Mouse (Mus musculus) cerebellum, adult 2 months (tissue): ENCODE measurements around the gene Cpsf2. TPM values are rescaled to one million over a fixed set of nuclear protein-coding genes. Genes with fewer than 3 reads are reported as not detected.

ENCODE experiments used
- DNase-seq, 2 experiments: peaks; one replicate each; pipeline ENCODE4 v3.0.0; 2021
- H3K27ac ChIP-seq: fragments of 200-500 bp; 2 replicates; pipeline ENCODE4 v1.5.1; 2012; ENCODE audit warnings: low read length, control low read depth, inconsistent platforms; ENCODE audit not compliant: insufficient read depth
- H3K27me3 ChIP-seq: fragments of 200-500 bp; 2 replicates; pipeline ENCODE4 v1.6.1; 2012; ENCODE audit warnings: inconsistent platforms, mild to moderate bottlenecking, low read length, moderate library complexity; ENCODE audit not compliant: control insufficient read depth, insufficient read depth
- H3K4me1 ChIP-seq: fragments of 200-500 bp; 2 replicates; pipeline ENCODE4 v1.6.1; 2011; ENCODE audit warnings: low read length; ENCODE audit not compliant: control insufficient read depth, insufficient read depth
- H3K4me3 ChIP-seq: fragments of 200-500 bp; replicated peaks from 2 replicates; pipeline ENCODE3; 2011; ENCODE audit warnings: mild to moderate bottlenecking, low read depth, low read length, control low read depth; ENCODE audit not compliant: insufficient read depth
- CTCF ChIP-seq: fragments of 200-500 bp; IDR thresholded peaks from 2 replicates; pipeline ENCODE4 v1.5.1; 2011; ENCODE audit warnings: low read depth, mild to moderate bottlenecking, control low read depth, low read length, moderate library complexity, borderline replicate concordance; ENCODE audit not compliant: insufficient read depth
- POLR2A ChIP-seq: fragments of 200-500 bp; IDR thresholded peaks from 2 replicates; pipeline ENCODE4 v1.6.1; 2011; ENCODE audit warnings: low read length, control low read depth, borderline replicate concordance; ENCODE audit not compliant: insufficient read depth
- WGBS: fragments of 180-500 bp; shearing (Covaris S2); methylation state at CpG from one replicate; pipeline ENCODE4 v1.1.7; 2018; 5-methylcytosine and 5-hydroxymethylcytosine counted together
- polyA plus RNA-seq: library from polyadenylated mRNA; depleted of rRNA; stranded (reverse); fragments of >200 nt; gene quantifications from 2 replicates; pipeline ENCODE4 v1.2.3, GENCODE M21; 2012

Cpsf2 gene
- polyA plus RNA-seq, 1 experiment = 15.1 TPM

GRCm38 (mm10) chr12:101985110-101985509, 9.3 kb downstream of the Cpsf2 start:
- no peak for DNase-seq
- no peak overlapping the region for H3K4me3 ChIP-seq
- no peak overlapping the region for H3K27ac ChIP-seq
- H3K27me3 ChIP-seq = no peaks in the 10 kb centered on the region
- 37% methylated on average over 3 of the region's 3 CpGs for WGBS
- no peaks in the 10 kb centered on the region for H3K4me1 ChIP-seq
- TF ChIP-seq CTCF = no peak
- no peak for TF ChIP-seq POLR2A

DNA sequence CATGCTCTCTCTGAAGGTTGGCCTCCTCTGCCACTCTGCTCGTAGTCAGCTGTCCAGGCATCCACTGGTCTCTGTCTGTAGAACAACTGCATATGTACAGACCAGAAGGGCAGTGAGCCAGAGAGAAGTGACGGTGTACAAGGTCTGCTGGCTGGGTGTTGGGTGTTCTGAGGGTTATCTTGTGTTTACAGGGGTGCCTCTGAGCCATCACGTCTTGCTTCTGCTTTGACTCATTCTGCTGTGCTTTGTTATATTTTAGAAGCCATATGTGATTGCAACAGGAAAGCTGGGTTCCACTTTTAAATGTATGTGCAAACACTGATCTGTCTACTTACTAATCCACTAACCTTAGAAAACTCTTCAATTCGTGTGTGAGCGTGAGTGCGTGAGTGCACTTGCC, 11.9 kb downstream of the Cpsf2 start:
- H3K4me1 ChIP-seq = no peaks in the 10 kb centered on the region
- H3K27ac ChIP-seq = no peak overlapping the region
- no peak overlapping the region for H3K4me3 ChIP-seq
- WGBS = 89% methylated on average over 6 of the region's 6 CpGs
- no peak for TF ChIP-seq POLR2A
- no peak for TF ChIP-seq CTCF
- no peaks in the 10 kb centered on the region for H3K27me3 ChIP-seq
- no peak for DNase-seq

DNA sequence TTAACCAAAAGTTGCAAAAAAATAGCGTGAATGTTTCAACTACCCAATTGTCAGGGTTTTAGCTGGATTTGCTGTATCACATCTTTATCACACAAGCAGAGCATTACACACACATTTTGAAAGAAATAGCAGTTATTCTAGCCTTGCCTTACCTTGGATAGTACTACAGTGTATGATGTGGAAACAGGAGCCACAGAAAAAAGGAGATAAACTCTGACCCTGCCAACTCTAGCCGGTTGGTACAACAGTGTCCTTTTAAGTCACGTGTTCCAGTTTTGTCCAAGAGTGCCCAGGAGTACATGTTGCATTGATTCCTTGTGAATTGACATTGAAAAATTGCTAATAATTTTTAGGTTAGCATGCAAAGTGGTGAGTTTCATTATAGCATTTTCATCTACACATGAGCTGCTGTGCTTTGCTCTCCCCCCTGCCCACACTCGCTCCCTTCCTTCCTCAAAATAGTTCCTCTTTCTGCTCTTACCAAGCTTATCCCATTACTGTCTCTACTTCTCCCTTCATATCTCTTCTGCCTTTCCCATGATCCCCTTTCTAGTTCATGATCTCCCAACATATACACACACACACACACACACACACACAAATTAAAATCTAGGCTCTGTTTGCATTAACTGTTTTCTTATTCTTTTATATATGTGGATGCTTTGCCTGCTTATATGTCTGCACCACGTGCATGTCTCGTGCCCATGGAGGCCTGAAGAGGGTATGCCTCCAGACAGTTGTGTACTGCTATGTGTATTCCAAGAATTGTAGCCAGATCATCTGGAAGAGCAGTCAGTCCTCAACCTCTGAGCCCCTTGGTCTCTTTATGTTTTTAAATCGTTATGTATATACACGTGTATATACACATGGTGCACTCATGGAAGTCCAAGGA, 19.0 kb downstream of the Cpsf2 start:
- Histone ChIP-seq H3K4me3 (no peak overlapping the region), H3K27ac (no peak overlapping the region), H3K27me3 (no peaks in the 10 kb centered on the region), H3K4me1 (no peaks in the 10 kb centered on the region)
- 96% methylated on average over 8 of the region's 8 CpGs for WGBS
- TF ChIP-seq CTCF (no peak), POLR2A (no peak)
- no peak for DNase-seq

DNA sequence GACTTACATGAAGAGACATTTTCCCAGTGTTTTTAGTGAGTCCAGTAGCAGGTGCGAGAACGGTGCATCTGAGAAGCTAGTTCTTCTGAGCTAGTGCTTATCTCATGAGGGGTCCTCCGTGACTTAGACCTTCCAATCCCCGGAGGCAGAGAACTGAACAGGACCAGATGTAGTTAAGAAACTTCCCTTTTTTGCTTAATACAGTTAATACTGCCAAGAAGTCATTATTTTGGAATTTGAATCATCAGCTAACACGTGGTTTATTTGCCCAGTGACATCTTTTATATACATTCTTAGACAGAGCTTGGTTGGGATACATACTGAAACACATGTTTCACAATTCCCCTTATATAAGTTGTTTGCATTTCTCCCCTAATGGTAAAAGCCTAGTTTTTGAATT, 23.1 kb downstream of the Cpsf2 start:
- 94% methylated on average over 5 of the region's 5 CpGs for WGBS
- DNase-seq = no peak
- TF ChIP-seq POLR2A (no peak), CTCF (no peak)
- Histone ChIP-seq H3K27ac (no peak overlapping the region), H3K4me3 (no peak overlapping the region), H3K27me3 (no peaks in the 10 kb centered on the region), H3K4me1 (no peaks in the 10 kb centered on the region)

DNA sequence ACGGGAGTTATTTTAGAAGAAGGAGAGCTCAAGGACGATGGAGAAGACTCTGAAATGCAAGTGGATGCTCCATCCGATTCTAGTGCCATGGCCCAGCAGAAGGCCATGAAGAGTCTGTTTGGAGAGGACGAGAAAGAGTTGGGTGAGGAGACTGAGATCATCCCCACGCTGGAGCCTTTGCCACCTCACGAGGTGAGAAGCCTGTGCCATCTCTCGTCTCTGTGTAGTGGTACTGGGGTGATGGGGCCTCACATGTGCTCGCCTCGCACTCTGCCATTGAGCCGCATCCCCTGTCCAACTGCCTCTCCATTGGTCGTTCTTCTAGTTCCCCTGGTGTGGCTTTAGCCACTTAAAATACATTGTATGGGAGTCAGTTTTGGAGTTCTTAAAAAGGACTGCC, 25.0 kb downstream of the Cpsf2 start:
- DNase-seq = no peak
- 95% methylated on average over 11 of the region's 11 CpGs for WGBS
- no peaks in the 10 kb centered on the region for H3K27me3 ChIP-seq
- TF ChIP-seq CTCF (no peak), POLR2A (no peak)
- H3K4me1 ChIP-seq = no peaks in the 10 kb centered on the region
- no peak overlapping the region for H3K27ac ChIP-seq
- H3K4me3 ChIP-seq = no peak overlapping the region

DNA sequence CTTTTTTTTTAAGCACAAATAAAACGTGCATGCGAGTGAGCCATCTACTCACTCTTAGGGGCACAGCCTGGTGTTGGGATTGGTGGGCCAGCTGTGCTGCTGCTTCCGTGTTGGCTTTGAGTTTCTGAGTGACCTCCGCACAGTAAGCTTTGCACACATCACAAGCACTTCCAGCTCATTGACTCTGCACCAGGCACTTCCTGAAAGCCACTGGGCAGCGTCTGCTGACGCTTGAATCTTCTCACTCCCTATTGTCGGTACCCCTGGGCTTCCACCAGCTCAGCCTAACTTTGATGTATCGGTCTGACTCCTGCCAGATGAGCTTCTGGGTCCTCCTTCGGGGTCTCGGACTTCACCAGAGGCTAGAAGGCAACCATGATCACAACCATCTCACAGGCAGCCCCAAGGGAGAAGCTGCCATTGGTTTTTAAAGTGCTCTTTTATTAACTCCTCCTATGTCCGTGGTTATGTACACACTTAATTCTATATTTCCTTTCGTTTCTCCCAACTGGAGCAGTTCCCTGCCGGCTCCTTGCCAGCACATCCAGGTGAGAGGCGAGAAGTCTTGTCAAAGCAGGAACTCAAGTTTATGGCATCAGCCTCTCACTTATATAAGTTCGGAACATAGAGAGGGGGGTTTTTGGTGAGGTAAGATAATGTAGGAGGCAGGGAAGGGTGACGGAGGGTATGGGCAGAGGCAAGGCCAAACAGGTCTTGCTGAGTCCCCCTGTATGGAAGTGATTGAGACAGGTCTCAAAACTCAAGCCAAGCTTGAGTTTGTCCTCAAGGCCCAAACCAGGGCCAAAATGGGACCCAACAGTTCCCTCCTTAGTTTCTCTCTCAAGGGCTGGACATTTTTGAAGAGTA, 32.6 kb downstream of the Cpsf2 start:
- Histone ChIP-seq H3K27ac (no peak overlapping the region), H3K4me1 (no peaks in the 10 kb centered on the region), H3K27me3 (no peaks in the 10 kb centered on the region), H3K4me3 (no peak overlapping the region)
- WGBS = 81% methylated on average over 16 of the region's 16 CpGs
- TF ChIP-seq POLR2A = no peak
- TF ChIP-seq CTCF = no peak
- no peak for DNase-seq

DNA sequence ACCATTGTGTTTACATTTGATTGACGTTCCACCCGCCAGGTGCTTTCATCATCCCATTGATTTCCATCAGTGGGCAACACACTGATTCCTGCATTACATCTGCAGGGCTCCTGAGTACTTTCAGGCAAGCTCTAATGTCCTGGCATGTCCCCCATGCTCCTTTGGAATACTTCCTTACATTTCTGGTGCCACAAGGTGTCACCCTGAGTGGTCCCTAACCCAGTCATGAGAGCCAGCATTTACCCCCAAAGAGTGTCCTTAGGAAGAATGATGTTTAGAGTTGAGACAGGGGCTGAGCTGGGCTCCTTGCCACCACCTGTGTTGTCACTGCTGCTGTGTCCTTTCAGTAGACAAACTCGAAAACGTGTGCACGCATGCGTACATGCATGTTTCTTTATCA, 33.8 kb downstream of the Cpsf2 start:
- H3K4me1 ChIP-seq = no peaks in the 10 kb centered on the region
- DNase-seq = no peak
- H3K27ac ChIP-seq = no peak overlapping the region
- no peaks in the 10 kb centered on the region for H3K27me3 ChIP-seq
- WGBS = 87% methylated on average over 6 of the region's 6 CpGs
- no peak for TF ChIP-seq CTCF
- TF ChIP-seq POLR2A = no peak
- H3K4me3 ChIP-seq = no peak overlapping the region

- TF ChIP-seq POLR2A = no peak
- no peak for TF ChIP-seq CTCF
- 65% methylated on average over 5 of the region's 5 CpGs for WGBS
- H3K27me3 ChIP-seq = no peaks in the 10 kb centered on the region
Observed at GRCm38 (mm10) chr12:102014411-102014810, 38.6 kb downstream of the Cpsf2 start.

GRCm38 (mm10) chr12:102015127-102015526, 39.3 kb downstream of the Cpsf2 start:
- no peak for TF ChIP-seq POLR2A
- TF ChIP-seq CTCF = no peak

More at GRCm38 (mm10) chr12:102014411-102014810, 38.6 kb downstream of the Cpsf2 start:
- no peak for DNase-seq
- no peaks in the 10 kb centered on the region for H3K4me1 ChIP-seq
- no peak overlapping the region for H3K4me3 ChIP-seq
- no peak overlapping the region for H3K27ac ChIP-seq

More at GRCm38 (mm10) chr12:102015127-102015526, 39.3 kb downstream of the Cpsf2 start:
- 88% methylated on average over 6 of the region's 6 CpGs for WGBS
- no peaks in the 10 kb centered on the region for H3K27me3 ChIP-seq
- no peak for DNase-seq
- no peak overlapping the region for H3K27ac ChIP-seq
- no peak overlapping the region for H3K4me3 ChIP-seq
- H3K4me1 ChIP-seq = no peaks in the 10 kb centered on the region
